Mouse (Mus musculus): ENCODE results near the gene Tle4.

DNA sequence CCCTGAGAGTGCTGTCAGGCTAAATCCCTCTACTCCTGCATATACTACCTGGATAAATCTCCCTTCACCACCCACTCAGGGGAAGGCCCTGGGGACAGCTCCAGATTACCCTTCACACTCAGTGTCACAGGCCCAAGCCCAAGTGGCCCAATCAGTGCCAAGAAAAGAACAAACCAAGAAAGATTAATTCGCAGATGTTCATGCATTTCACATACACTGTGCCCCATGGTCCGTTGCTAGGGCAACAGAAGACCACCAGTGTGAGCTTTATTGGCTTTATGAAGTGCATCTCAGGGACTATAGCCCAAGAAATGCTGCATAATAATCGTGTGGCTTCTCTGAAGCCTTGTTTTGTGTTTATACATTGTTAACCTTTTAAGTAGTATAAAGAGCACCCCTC is 92.5 kb downstream of the Tle4 start:
- TF ChIP-seq CTCF (IDR thresholded peaks at IDR 0.05; ENCODE audit: borderline replicate concordance, extremely low read depth, insufficient read depth, insufficient read length) (no peak), POLR2A (IDR thresholded peaks at IDR 0.05; ENCODE audit: borderline replicate concordance, extremely low read depth, insufficient read depth, insufficient read length, poor library complexity, severe bottlenecking) (no peak)

All from brain, embryonic 14.5 days (tissue).